Mouse (Mus musculus): ENCODE results near the gene Sigmar1. TPM values are rescaled to one million over a fixed set of nuclear protein-coding genes. Genes with fewer than 3 reads are reported as not detected.
"Not testable (repeated sequence)": the region's sequence is repeated elsewhere in the genome, so short reads cannot be mapped to it uniquely, and the experiment has no call there.

Sigmar1 gene
- total RNA-seq (2021) = 10 to 100 TPM; 15.4 to 17.9 TPM
- long read RNA-seq, experiment 1, transcript Sigmar1-201 (4 exons, 1,640 nt) = major isoform, 22 of 25 reads
- long read RNA-seq, experiment 1, partial matches to known transcripts = 0 of 25 reads
- long read RNA-seq, experiment 1, other reads (novel, unspliced or antisense) = 3 of 25 reads
- long read RNA-seq, experiment 2, transcript Sigmar1-201 (4 exons, 1,640 nt) = major isoform, 23 of 26 reads
- long read RNA-seq, experiment 2, partial matches to known transcripts = 0 of 26 reads
- long read RNA-seq, experiment 2, other reads (novel, unspliced or antisense) = 0 of 26 reads

GRCm38 (mm10) chr4:41755338-41756305, at the start of gene Sigmar1:
TSS of gene Sigmar1 (minus strand) at chr4:41756157.
- peak; percentile 79 for DNase-seq

- not testable (repeated sequence) for DNase-seq
Observed at GRCm38 (mm10) chr4:41783197-41783596, 27.2 kb upstream of the Sigmar1 start.

GRCm38 (mm10) chr4:41782711-41783110, 26.8 kb upstream of the Sigmar1 start:
- DNase-seq = not testable (repeated sequence)

GRCm38 (mm10) chr4:41781748-41782485, 26.0 kb upstream of the Sigmar1 start:
- not testable (repeated sequence) for DNase-seq

GRCm38 (mm10) chr4:41781271-41781670, 25.3 kb upstream of the Sigmar1 start:
- not testable (repeated sequence) for DNase-seq

GRCm38 (mm10) chr4:41775840-41776239, 19.9 kb upstream of the Sigmar1 start:
- DNase-seq = not testable (repeated sequence)

- not testable (repeated sequence) for DNase-seq
Observed at GRCm38 (mm10) chr4:41774506-41774905, 18.5 kb upstream of the Sigmar1 start.

- DNase-seq = peak; percentile 58
Observed at GRCm38 (mm10) chr4:41774002-41774401, 18.0 kb upstream of the Sigmar1 start, which contains the start of gene Ccl27a. TSS of gene Ccl27a (minus strand) at chr4:41774247.

- peak; percentile 63 for DNase-seq
Observed at GRCm38 (mm10) chr4:41773502-41773901, 17.5 kb upstream of the Sigmar1 start.

GRCm38 (mm10) chr4:41772946-41773345, 17.0 kb upstream of the Sigmar1 start:
- DNase-seq = not testable (repeated sequence)

GRCm38 (mm10) chr4:41767301-41767700, 11.3 kb upstream of the Sigmar1 start:
- not testable (repeated sequence) for DNase-seq

GRCm38 (mm10) chr4:41763176-41763575, 7.2 kb upstream of the Sigmar1 start:
- DNase-seq = not testable (repeated sequence)

- peak; percentile 91 for DNase-seq
Observed at GRCm38 (mm10) chr4:41762688-41763114, 6.7 kb upstream of the Sigmar1 start.

GRCm38 (mm10) chr4:41762099-41762687, 6.2 kb upstream of the Sigmar1 start:
- DNase-seq = peak; percentile 48

GRCm38 (mm10) chr4:41761680-41762079, 5.7 kb upstream of the Sigmar1 start:
- no peak for DNase-seq

- DNase-seq = no peak
Observed at GRCm38 (mm10) chr4:41760911-41761310, 5.0 kb upstream of the Sigmar1 start.

- DNase-seq = peak; percentile 88
Observed at GRCm38 (mm10) chr4:41760288-41760721, 4.3 kb upstream of the Sigmar1 start.

GRCm38 (mm10) chr4:41759656-41760287, 3.8 kb upstream of the Sigmar1 start:
- DNase-seq = no peak

GRCm38 (mm10) chr4:41759206-41759605, 3.2 kb upstream of the Sigmar1 start:
- no peak for DNase-seq

- DNase-seq = no peak
Observed at GRCm38 (mm10) chr4:41758701-41759100, 2.7 kb upstream of the Sigmar1 start.

GRCm38 (mm10) chr4:41758021-41758420, 2.1 kb upstream of the Sigmar1 start:
- no peak for DNase-seq
